Mouse (Mus musculus) bone marrow macrophage, adult 2 months (primary cell): ENCODE measurements around the gene Rreb1. TPM values are rescaled to one million over a fixed set of nuclear protein-coding genes. Genes with fewer than 3 reads are reported as not detected.

Experiments used
- H3K27ac ChIP-seq: 2 replicates; pipeline ENCODE4 v1.5.1; 2012; ENCODE audit warnings: low read depth, low read length; ENCODE audit not compliant: insufficient read depth
- H3K4me1 ChIP-seq: 2 replicates; pipeline ENCODE4 v1.6.1; 2012; ENCODE audit warnings: low read length; ENCODE audit not compliant: control insufficient read depth, insufficient read depth
- H3K4me3 ChIP-seq: 2 replicates; pipeline ENCODE4 v1.5.1; 2012; ENCODE audit warnings: mild to moderate bottlenecking, low read length, moderate library complexity; ENCODE audit not compliant: insufficient read depth
- CTCF ChIP-seq: IDR thresholded peaks from 2 replicates; pipeline ENCODE4 v1.5.1; 2012; ENCODE audit warnings: low read depth, mild to moderate bottlenecking, low read length, moderate library complexity
- POLR2A ChIP-seq: IDR thresholded peaks from 2 replicates; pipeline ENCODE4 v1.6.1; 2012; ENCODE audit warnings: mild to moderate bottlenecking, low read depth, low read length, borderline replicate concordance
- polyA plus RNA-seq: library from polyadenylated mRNA; stranded (reverse); fragments of >200 nt; gene quantifications from 2 replicates; pipeline ENCODE4 v1.2.4, GENCODE M21; 2012; ENCODE audit not compliant: missing spikeins, insufficient read depth, insufficient read length

Rreb1 gene
- polyA plus RNA-seq, 1 experiment, result 57.2 TPM

- Histone ChIP-seq H3K4me3 (peak overlapping the region; percentile 80), H3K27ac (peak overlapping the region; percentile 98)
- TF ChIP-seq CTCF, result no peak
- no peak for TF ChIP-seq POLR2A
Observed at GRCm38 (mm10) chr13:37778594-37779231, 513 bp downstream of the Rreb1 start.

GRCm38 (mm10) chr13:37779251-37779667, 1.1 kb downstream of the Rreb1 start:
- Histone ChIP-seq H3K4me1 (peaks cover 47% of the 10 kb centered on the region), H3K27ac (peak overlapping the region; percentile 98), H3K4me3 (peak overlapping the region; percentile 80)
- no peak for TF ChIP-seq POLR2A
- TF ChIP-seq CTCF, result no peak

More at GRCm38 (mm10) chr13:37778594-37779231, 513 bp downstream of the Rreb1 start:
- H3K4me1 ChIP-seq, result peaks cover 42% of the 10 kb centered on the region

GRCm38 (mm10) chr13:37781557-37781956, 3.4 kb downstream of the Rreb1 start:
- Histone ChIP-seq H3K27ac (no peak overlapping the region), H3K4me3 (no peak overlapping the region), H3K4me1 (peaks cover 55% of the 10 kb centered on the region)
- TF ChIP-seq CTCF, result no peak
- TF ChIP-seq POLR2A, result no peak

GRCm38 (mm10) chr13:37782144-37782543, 3.9 kb downstream of the Rreb1 start:
- TF ChIP-seq CTCF (no peak), POLR2A (no peak)

GRCm38 (mm10) chr13:37783676-37784075, 5.5 kb downstream of the Rreb1 start:
- peaks cover 50% of the 10 kb centered on the region for H3K4me1 ChIP-seq
- no peak overlapping the region for H3K4me3 ChIP-seq
- TF ChIP-seq CTCF (no peak), POLR2A (no peak)
- H3K27ac ChIP-seq, result no peak overlapping the region

More at GRCm38 (mm10) chr13:37782144-37782543, 3.9 kb downstream of the Rreb1 start:
- Histone ChIP-seq H3K4me1 (peaks cover 58% of the 10 kb centered on the region), H3K4me3 (no peak overlapping the region), H3K27ac (no peak overlapping the region)

- Histone ChIP-seq H3K27ac (no peak overlapping the region), H3K4me3 (no peak overlapping the region)
Observed at GRCm38 (mm10) chr13:37784226-37784625, 6.0 kb downstream of the Rreb1 start.

GRCm38 (mm10) chr13:37792739-37793336, 14.6 kb downstream of the Rreb1 start:
- H3K27ac ChIP-seq, result no peak overlapping the region
- H3K4me1 ChIP-seq, result no peaks in the 10 kb centered on the region
- TF ChIP-seq CTCF, result no peak
- no peak for TF ChIP-seq POLR2A
- no peak overlapping the region for H3K4me3 ChIP-seq

More at GRCm38 (mm10) chr13:37784226-37784625, 6.0 kb downstream of the Rreb1 start:
- no peak for TF ChIP-seq CTCF
- no peak for TF ChIP-seq POLR2A
- peaks cover 50% of the 10 kb centered on the region for H3K4me1 ChIP-seq

GRCm38 (mm10) chr13:37798811-37799210, 20.6 kb downstream of the Rreb1 start:
- Histone ChIP-seq H3K4me1 (peaks cover 26% of the 10 kb centered on the region), H3K27ac (no peak overlapping the region), H3K4me3 (no peak overlapping the region)
- TF ChIP-seq POLR2A, result no peak
- no peak for TF ChIP-seq CTCF

- Histone ChIP-seq H3K27ac (no peak overlapping the region), H3K4me1 (peaks cover 26% of the 10 kb centered on the region), H3K4me3 (no peak overlapping the region)
- TF ChIP-seq CTCF (no peak), POLR2A (no peak)
Observed at GRCm38 (mm10) chr13:37799413-37799812, 21.2 kb downstream of the Rreb1 start.

GRCm38 (mm10) chr13:37801101-37802075, 23.2 kb downstream of the Rreb1 start:
- peaks cover 26% of the 10 kb centered on the region for H3K4me1 ChIP-seq
- H3K27ac ChIP-seq, result no peak overlapping the region
- TF ChIP-seq POLR2A (no peak), CTCF (no peak)
- H3K4me3 ChIP-seq, result no peak overlapping the region
